In the genomic region with DNA sequence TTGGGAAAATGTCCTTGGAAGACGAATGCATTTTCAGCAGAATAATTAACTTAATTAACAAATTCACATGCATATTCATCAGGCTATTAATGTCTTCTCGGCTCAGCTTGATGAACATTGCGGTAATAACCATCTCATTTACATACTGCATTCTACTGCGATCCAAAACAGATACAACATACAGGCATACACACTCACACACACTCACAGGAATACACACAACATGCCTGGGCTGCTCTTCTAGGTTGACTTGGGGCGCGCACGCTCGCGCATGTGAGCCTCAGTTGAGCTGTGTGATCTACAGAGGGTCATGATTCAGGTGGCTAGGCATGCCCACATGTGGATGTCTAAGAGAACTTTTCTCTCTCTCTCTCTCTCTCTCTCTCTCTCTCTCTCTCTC, we compare ENCODE assay signal across 12 mouse cellular contexts. TPM values are rescaled to one million over a fixed set of nuclear protein-coding genes. Genes with fewer than 3 reads are reported as not detected.
DNase-seq lines count a peak whose midpoint lies in the region; ATAC-seq and TF ChIP-seq lines count a peak whose summit lies in the region.
"Had no signal": no experiment of that assay in that cellular context is flagged by ENCODE, and none has a peak within 500 bp of the region (broad histone marks: within the 10 kb centered on the region; RNA-seq: fewer than 3 reads in every experiment).

No protein-coding gene starts in this region.

- H3K4me2 ChIP-seq in kidney, postnatal 0 days (ENCODE audit: low read length): peak overlapping the region; percentile 51; the same call in 1 of the 2 replicates
- no peak overlapping the region for H3K4me2 ChIP-seq in forebrain, embryonic 11.5 days (ENCODE audit: low read depth, low read length, severe bottlenecking)
- peak overlapping the region; percentile 50 for H3K4me2 ChIP-seq in midbrain, embryonic 13.5 days (replicated peaks)

- H3K4me1 ChIP-seq in kidney, postnatal 0 days (replicated peaks; ENCODE audit: insufficient read depth, low read length): no peaks in the 10 kb centered on the region
- H3K4me1 ChIP-seq in embryonic facial prominence, embryonic 10.5 days: peaks cover 8% of the 10 kb centered on the region
- H3K4me1 ChIP-seq in forebrain, embryonic 11.5 days (replicated peaks; ENCODE audit: control insufficient read depth, insufficient read depth, low read length): no peaks in the 10 kb centered on the region; the same call in none of the 2 replicates
- peaks cover 31% of the 10 kb centered on the region for H3K4me1 ChIP-seq in midbrain, embryonic 13.5 days (replicated peaks)

- H3K9ac ChIP-seq in kidney, postnatal 0 days (ENCODE audit: low read depth, low read length): no peak overlapping the region
- H3K9ac ChIP-seq in forebrain, embryonic 11.5 days (ENCODE audit: low read length): no peak overlapping the region
- H3K9ac ChIP-seq in midbrain, embryonic 13.5 days (replicated peaks): no peak overlapping the region

- no peaks in the 10 kb centered on the region for H3K9me3 ChIP-seq in kidney, postnatal 0 days (replicated peaks; ENCODE audit: low read length)
- no peaks in the 10 kb centered on the region for H3K9me3 ChIP-seq in embryonic facial prominence, embryonic 10.5 days
- no peaks in the 10 kb centered on the region for H3K9me3 ChIP-seq in forebrain, embryonic 11.5 days (ENCODE audit: control insufficient read depth, low read length)
- no peaks in the 10 kb centered on the region for H3K9me3 ChIP-seq in midbrain, embryonic 13.5 days

- H3K27ac ChIP-seq in kidney, postnatal 0 days: no peak overlapping the region
- H3K27ac ChIP-seq in embryonic facial prominence, embryonic 10.5 days (replicated peaks): no peak overlapping the region
- H3K27ac ChIP-seq in forebrain, embryonic 11.5 days (ENCODE audit: low read depth, low read length): peak overlapping the region; percentile 68
- peak overlapping the region; percentile 42; the same call in 1 of the 2 replicates for H3K27ac ChIP-seq in midbrain, embryonic 13.5 days
- H3K27ac ChIP-seq: stomach, postnatal 0 days had no signal

- WGBS in kidney, postnatal 0 days: 22% methylated on average over 9 of the region's 9 CpGs
- 31% methylated on average over 9 of the region's 9 CpGs for WGBS in embryonic facial prominence, embryonic 10.5 days
- WGBS in forebrain, embryonic 11.5 days: 25% methylated on average over 9 of the region's 9 CpGs
- 24% methylated on average over 9 of the region's 9 CpGs for WGBS in midbrain, embryonic 13.5 days

- H3K36me3 ChIP-seq in kidney, postnatal 0 days (ENCODE audit: insufficient read depth, low read length): peaks cover 4% of the 10 kb centered on the region; the same call in 1 of the 2 replicates
- peaks cover 17% of the 10 kb centered on the region for H3K36me3 ChIP-seq in embryonic facial prominence, embryonic 10.5 days (replicated peaks)
- H3K36me3 ChIP-seq in forebrain, embryonic 11.5 days (ENCODE audit: control insufficient read depth, insufficient read depth, low read length): no peaks in the 10 kb centered on the region
- peaks cover 12% of the 10 kb centered on the region for H3K36me3 ChIP-seq in midbrain, embryonic 13.5 days

- DNase-seq in kidney, postnatal 0 days (ENCODE audit: low spot score): no peak
- DNase-seq in kidney, adult 8-10 months: no peak
- DNase-seq in embryonic facial prominence, embryonic 10.5 days (ENCODE audit: low spot score): no peak
- no peak for DNase-seq in forebrain, embryonic 11.5 days (ENCODE audit: low spot score)
- DNase-seq in urinary bladder, postnatal 10 days (ENCODE audit: low spot score): no peak
- no peak for DNase-seq in adrenal gland, adult 8-10 months
- DNase-seq: layer of hippocampus, postnatal 36 days; lung, postnatal 36 days; right cerebral cortex, postnatal 25 days had no signal

- no peaks in the 10 kb centered on the region for H3K27me3 ChIP-seq in kidney, postnatal 0 days (ENCODE audit: insufficient read depth, low read length)
- H3K27me3 ChIP-seq in embryonic facial prominence, embryonic 10.5 days (replicated peaks; ENCODE audit: low read depth, poor library complexity, severe bottlenecking): peaks cover 39% of the 10 kb centered on the region
- no peaks in the 10 kb centered on the region for H3K27me3 ChIP-seq in forebrain, embryonic 11.5 days (ENCODE audit: control insufficient read depth, insufficient read depth, low read length)
- H3K27me3 ChIP-seq in midbrain, embryonic 13.5 days: no peaks in the 10 kb centered on the region

- no peak overlapping the region for H3K4me3 ChIP-seq in kidney, postnatal 0 days (replicated peaks; ENCODE audit: low read depth, low read length)
- peak overlapping the region; percentile 46 for H3K4me3 ChIP-seq in embryonic facial prominence, embryonic 10.5 days
- no peak overlapping the region for H3K4me3 ChIP-seq in forebrain, embryonic 11.5 days (ENCODE audit: low read depth, low read length)
- no peak overlapping the region for H3K4me3 ChIP-seq in midbrain, embryonic 13.5 days (replicated peaks)

- ATAC-seq in kidney, postnatal 0 days (replicated peaks; ENCODE audit: low FRiP score, low read depth): no peak
- no peak for ATAC-seq in forebrain, embryonic 11.5 days (replicated peaks; ENCODE audit: low FRiP score)
- peak; percentile 80 for ATAC-seq in midbrain, embryonic 13.5 days

- no peak for TF ChIP-seq CTCF in kidney, postnatal 0 days (IDR thresholded peaks at IDR 0.05; ENCODE audit: low read depth)

RNA-seq across cellular contexts. Expression of a gene that starts 45.7 kb away (rescaled TPM):
- not detected in 2 replicates for polyA plus RNA-seq in kidney, postnatal 0 days (2015; fragmentation: Nextera tagmentation; extraction: Ambion mirVana)
- 0.08 TPM in 1 of 2 replicates, not detected in the other for polyA plus RNA-seq in embryonic facial prominence, embryonic 10.5 days (2016; fragmentation: Nextera tagmentation; extraction: Ambion mirVana)
- polyA plus RNA-seq in forebrain, embryonic 11.5 days (2014; fragmentation: Nextera tagmentation; extraction: Ambion mirVana): 3.8 and 5.8 TPM in 2 replicates
- polyA plus RNA-seq in midbrain, embryonic 13.5 days (2015; fragmentation: Nextera tagmentation; extraction: Ambion mirVana): 6.7 and 9.3 TPM in 2 replicates
- not detected for total RNA-seq in adrenal gland, adult 8-10 months (2022)
- total RNA-seq: liver, adult 2 months had no signal
- polyA plus RNA-seq: liver, adult 2 months had no signal

Comparison
In these comparisons a context has a peak if more than half of its experiments do, and no peak if none do; other contexts are left out.
1. H3K27ac ChIP-seq: peak in forebrain, embryonic 11.5 days (single experiment) and midbrain, embryonic 13.5 days (single experiment); none in kidney, postnatal 0 days (single experiment) and embryonic facial prominence, embryonic 10.5 days (single experiment).